Mouse (Mus musculus) central nervous system, embryonic 18 days (tissue): Measurements from ENCODE around the gene Cep295. TPM values are rescaled to one million over a fixed set of nuclear protein-coding genes. Genes with fewer than 3 reads are reported as not detected.

ENCODE experiments used
- polyA plus RNA-seq: library from polyadenylated mRNA; depleted of rRNA; stranded (reverse); fragments of >200 nt; gene quantifications from 2 replicates; pipeline ENCODE4 v1.2.3, GENCODE M21; 2012; rRNA removed

Cep295 gene
- 25.3 and 27.8 TPM in 2 replicates for polyA plus RNA-seq

GRCm38 (mm10) chr9:15357484-15358275 lies at the start of gene Cep295:
Gene Cep295 (minus strand): TSS chr9:15357788.

GRCm38 (mm10) chr9:15306398-15307119 lies 51.0 kb downstream of the Cep295 start, which contains the start of gene 4931406C07Rik:
Gene 4931406C07Rik (minus strand): TSS chr9:15306448.

GRCm38 (mm10) chr9:15305503-15306397 lies 51.8 kb downstream of the Cep295 start, which contains the start of gene Taf1d:
Gene Taf1d (plus strand): TSS chr9:15306214.

GRCm38 (mm10) chr9:15279649-15280490 lies 77.7 kb downstream of the Cep295 start, which contains the start of gene Med17:
Gene Med17 (minus strand): TSS chr9:15279931.

Other genes starting within 250 kb of the Cep295 start
- 0.03 and 0.04 TPM in 2 replicates for gene Hephl1, start 245.7 kb downstream of the Cep295 start, polyA plus RNA-seq
- 27.3 and 29.4 TPM in 2 replicates for gene Vstm5, start 118.7 kb downstream of the Cep295 start, polyA plus RNA-seq
- gene Med17, start 77.9 kb downstream of the Cep295 start, polyA plus RNA-seq = 46.2 and 51.4 TPM in 2 replicates
- 64.0 and 75.3 TPM in 2 replicates for gene Taf1d, start 51.6 kb downstream of the Cep295 start, polyA plus RNA-seq
- 26.9 and 27.3 TPM in 2 replicates for gene 4931406C07Rik, start 51.3 kb downstream of the Cep295 start, polyA plus RNA-seq
- 5.8 and 6.6 TPM in 2 replicates for gene Smco4, start 135.6 kb upstream of the Cep295 start, polyA plus RNA-seq